Mouse (Mus musculus) right cerebral cortex, postnatal 14 days (tissue): ENCODE data around the gene Lrrc43.

Source experiments
- DNase-seq: peaks from one replicate; pipeline ENCODE4 v3.0.0; 2022

The Lrrc43 gene

DNA sequence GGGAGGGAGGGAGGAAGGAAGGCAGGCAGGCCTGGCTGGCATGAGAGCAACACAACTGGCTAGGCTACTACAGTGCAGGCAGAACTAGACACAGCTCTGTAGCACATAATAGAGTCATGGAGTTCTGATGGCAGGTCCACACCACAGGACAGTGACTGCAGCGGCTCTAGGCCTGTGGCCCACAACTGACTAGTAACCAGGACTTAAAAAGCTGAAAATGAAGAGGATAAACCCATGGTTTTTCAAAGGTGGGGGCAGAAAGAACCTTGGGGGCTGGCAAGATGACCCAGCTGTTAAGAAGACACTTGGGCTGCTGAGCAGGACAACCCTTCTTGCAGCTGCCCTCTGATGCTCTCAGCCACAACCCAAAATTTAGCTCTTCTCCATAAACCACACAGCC is 32.5 kb downstream of the Lrrc43 start:
- no peak for DNase-seq

DNA sequence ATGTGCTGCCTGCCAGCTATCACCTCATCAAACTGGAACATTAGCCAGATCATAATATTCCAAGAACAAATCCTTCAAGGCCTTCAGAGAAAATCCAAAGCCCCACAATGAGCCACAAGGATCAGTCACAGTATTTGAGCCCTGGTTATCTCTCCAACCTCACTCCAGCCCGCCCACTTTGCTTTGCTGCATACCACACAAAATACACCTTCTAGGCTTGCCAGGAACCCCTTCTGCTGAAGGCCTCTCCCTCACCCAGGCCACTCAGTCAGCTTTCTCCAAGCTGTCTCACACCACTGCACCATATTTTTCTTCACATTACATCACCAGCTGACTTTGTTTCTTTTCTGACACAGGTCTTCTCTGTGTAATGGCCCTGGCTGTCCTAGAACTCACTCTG is 33.1 kb downstream of the Lrrc43 start:
- DNase-seq = no peak

DNA sequence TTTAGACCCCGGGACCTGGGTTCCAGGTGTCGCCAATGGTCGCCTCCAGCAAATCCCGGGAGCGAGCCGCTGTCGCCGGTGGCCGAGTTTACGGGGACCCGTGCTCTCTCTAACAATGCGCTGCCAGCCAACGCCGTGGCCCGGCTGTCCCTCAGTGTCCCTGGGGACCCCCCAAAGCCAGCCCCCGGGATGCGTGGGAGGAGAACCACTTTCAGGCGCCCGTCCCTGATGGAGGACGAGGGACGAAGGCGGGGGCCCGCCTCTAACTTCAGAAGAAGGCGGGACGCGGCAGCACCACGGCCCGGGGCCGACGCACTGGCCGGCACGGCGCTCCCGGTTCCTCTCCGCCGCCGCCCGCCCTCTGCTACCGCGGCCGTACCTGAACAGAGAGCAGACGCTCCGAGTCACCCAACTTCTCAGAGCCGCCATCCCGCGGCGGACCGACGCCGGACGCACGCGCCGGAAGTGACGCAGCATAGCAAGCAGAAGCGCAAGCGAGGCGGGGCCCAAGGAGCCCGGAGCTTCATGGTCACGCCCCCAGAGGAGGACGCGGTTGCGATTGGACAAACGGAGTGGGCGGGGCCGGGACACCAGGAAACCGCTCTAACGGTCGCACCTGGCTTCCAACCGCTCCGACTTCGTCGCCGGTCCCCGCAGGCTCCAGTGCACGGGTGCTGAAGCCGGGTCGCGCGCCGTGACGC is 34.7 kb downstream of the Lrrc43 start, which contains the start of gene Diablo:
Diablo (minus strand) TSS at position 485 of the 701 bp plus-strand sequence.
- DNase-seq = peak; percentile 99

DNA sequence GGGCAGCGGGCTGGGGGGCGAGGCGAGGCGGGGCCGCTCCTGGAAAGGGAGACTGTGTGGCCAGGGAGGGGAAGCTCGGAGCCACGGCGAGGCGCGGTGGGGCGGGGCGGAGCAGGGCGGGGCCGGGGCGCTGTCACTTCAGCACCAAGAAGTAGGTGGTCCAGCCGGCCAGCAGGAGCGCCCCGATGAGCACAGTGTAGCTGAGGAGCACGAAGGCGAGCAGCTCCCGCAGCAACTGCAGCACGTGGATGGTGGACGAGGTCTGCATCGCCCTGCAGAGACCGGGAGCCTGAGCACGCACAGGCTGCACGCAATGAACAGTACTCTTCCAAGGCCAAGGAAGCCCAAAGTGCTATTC is 35.3 kb downstream of the Lrrc43 start:
- no peak for DNase-seq

DNA sequence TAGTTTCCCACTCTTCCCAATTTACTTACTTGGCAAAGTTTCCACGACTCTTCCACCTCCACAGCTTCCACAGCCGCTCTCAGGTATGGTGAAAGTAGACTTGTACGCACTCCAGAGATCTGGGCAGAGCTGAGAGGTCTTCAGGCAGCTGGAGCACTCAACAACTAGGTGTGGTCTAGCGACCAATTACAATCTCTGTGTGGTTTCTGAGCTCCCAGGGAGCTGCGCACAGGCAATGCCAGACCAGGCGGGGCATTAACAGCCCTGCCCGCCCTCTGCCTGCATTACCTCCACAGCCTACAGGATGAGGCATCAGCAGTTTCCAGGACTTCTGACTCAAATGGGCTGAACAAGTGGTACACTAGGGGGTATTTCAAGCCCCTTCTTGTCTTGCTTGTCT is 36.2 kb downstream of the Lrrc43 start, which contains the start of gene Gm49027:
Gm49027 (minus strand) TSS at position 208 of the 400 bp plus-strand sequence.
- no peak for DNase-seq

DNA sequence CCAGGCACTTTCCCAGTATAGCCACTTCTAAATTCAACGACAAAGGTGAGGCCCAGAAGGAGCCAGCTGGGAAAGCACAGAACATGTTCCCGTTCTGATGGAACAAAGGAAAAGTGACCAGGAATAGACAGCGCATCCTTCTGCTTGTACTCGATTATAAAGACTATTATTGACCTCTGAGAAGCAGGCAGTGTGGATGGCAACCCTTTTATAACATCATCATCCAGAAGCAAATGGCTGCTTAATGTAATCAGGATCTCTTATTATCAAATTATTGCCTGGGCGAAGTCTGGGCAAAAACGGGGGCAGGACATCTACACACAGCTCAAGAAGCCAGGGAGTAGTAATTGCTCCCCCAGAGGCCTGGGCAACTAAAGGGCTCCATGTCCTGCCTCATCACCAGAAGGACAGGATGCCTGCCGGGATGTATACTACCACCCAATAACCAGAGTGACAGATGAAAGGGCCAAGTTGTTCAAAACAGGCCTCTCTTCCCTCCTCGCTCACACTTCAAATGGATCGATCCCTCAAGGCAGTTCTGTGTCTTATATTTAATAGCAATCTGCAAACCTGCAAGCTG is 36.9 kb downstream of the Lrrc43 start:
- no peak for DNase-seq

DNA sequence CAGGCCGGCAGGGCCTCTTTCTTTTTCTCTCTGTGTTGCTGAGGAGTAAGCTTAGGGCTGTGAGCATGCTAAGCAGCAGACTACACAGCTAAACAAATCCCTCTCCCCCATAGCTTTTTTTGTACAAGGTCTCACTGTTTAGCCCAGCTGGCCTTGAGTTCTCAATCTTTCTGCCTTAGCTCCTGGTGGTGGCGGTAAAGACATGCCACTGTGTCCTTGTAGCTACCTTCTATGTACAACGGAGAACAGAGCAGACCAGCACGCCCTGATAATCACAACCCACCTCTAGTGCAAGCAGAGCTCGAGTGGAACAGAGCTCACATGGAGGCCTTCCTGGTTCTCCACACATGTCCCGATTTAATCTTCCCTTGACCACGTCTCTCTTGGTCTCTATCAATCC is 39.5 kb downstream of the Lrrc43 start:
- DNase-seq = no peak

DNA sequence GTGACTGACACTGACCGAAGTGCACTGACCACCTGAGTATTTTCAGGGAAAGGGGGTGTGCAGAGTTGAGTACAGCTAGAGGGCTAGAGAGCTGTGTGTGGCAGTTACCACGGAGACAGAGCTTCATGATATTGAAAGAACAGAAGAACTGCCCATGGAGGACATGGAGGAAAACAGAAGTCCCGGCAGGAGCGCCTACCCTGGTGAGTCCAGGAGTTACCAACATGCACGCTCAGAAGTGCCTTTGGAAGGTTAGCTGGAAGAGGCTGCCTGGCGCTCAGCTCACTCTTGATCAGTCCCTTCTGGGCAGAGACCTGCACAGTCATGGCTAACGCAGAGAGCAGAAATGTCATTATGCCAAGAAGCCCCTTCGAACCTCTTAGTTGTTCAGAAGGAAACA is 41.0 kb downstream of the Lrrc43 start:
- DNase-seq = no peak

DNA sequence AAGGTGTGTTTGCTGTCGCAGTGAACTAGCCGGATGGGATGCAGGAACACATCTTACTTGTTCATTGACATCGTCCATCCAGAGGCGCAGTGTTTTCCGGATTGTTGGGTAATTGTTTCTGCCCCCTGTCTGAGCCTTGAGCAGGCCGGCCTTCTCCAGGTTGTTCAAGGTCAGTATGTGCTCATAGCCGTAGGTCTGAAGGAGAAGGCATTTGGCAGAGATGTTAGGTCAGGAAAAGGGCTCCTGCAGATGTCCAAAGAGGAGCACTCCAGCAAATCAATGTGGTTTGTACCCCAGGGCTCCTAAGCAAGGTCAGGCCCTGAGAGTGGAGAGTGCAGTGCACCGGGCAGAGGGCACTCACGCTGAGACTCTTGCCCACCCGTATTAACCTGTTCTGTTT is 44.7 kb downstream of the Lrrc43 start:
- no peak for DNase-seq

DNA sequence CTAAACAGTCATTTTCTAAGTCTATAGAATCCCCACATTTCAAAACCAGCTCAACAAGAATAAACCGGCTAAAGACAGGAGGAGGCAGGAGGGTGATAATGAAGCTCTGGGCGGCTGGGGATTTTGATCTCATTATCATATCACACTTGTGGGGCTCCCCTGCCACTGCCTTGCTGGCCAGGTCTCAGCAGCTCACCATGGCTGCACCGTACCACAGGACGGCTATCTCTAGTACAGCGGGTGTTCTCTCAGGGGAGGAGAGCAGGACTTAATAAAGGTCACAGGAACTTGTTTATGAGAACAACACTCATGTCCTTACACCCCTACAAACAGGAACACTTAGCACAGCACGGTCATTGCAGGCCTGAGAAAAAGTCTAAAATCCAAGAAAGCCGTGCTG is 66.6 kb downstream of the Lrrc43 start:
- no peak for DNase-seq

DNA sequence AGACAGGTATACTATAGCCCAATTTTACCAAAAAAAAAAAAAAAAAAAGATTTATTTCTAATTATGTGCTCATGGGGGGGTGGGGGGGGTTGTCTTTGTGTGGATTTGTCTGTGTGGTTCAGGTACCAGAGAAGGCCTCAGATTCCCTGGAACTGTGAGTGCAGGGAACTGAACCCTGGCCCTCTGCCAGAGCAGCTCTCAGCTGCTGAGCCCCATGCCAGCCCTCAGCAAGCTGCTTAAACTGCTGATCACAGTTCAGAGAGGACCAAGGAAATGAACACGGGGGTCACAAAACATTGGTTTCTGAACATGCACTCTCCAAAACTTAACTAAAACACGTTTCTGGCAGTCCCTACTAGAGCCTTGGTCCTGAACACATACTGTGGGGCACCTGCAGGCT is 67.3 kb downstream of the Lrrc43 start:
- DNase-seq = peak; percentile 63
